Mouse (Mus musculus) stomach, postnatal 0 days (tissue): ENCODE measurements at regions not wholly inside any gene's neighbourhood (a gene's known extent, or its start where the extent isn't known, plus 50 kb on each side); places are given as distances from the start of the nearest gene placed in this dataset.

Experiments used
- ATAC-seq: fragments of 200-750 bp; cut with Nextera tagmentation; 2 replicates; pipeline ENCODE4 v1.8.0; 2017; ENCODE audit not compliant: low FRiP score, low TSS enrichment
- DNase-seq: peaks from one replicate; pipeline ENCODE4 v3.0.0-alpha.2; 2016; ENCODE audit warnings: low spot score
- H3K27ac ChIP-seq: fragments of 300-500 bp; sonication (generic); replicated peaks from 2 replicates; pipeline ENCODE4 v1.5.1; 2014; ENCODE audit warnings: mild to moderate bottlenecking, control low read depth
- H3K27me3 ChIP-seq: fragments of 300-500 bp; sonication (generic); 2 replicates; pipeline ENCODE4 v1.6.1; 2014; ENCODE audit warnings: low read length; ENCODE audit not compliant: control insufficient read depth, insufficient read depth
- H3K36me3 ChIP-seq: fragments of 300-500 bp; sonication (generic); 2 replicates; pipeline ENCODE4 v1.6.1; 2014; ENCODE audit warnings: low read length, mixed read lengths; ENCODE audit not compliant: control insufficient read depth, insufficient read depth
- H3K4me1 ChIP-seq: fragments of 300-500 bp; sonication (generic); replicated peaks from 2 replicates; pipeline ENCODE4 v1.6.1; 2014; ENCODE audit warnings: antibody characterized with exemption; ENCODE audit not compliant: control insufficient read depth, insufficient read depth
- H3K4me2 ChIP-seq: fragments of 300-500 bp; sonication (generic); replicated peaks from 2 replicates; pipeline ENCODE4 v1.6.1; 2014; ENCODE audit warnings: low read depth, mild to moderate bottlenecking, control low read depth, moderate library complexity
- H3K4me3 ChIP-seq: fragments of 300-500 bp; sonication (generic); 2 replicates; pipeline ENCODE4 v1.5.1; 2014; ENCODE audit warnings: low read depth, low read length, control low read depth
- H3K9ac ChIP-seq: fragments of 300-500 bp; sonication (generic); 2 replicates; pipeline ENCODE4 v1.6.1; 2014; ENCODE audit warnings: mild to moderate bottlenecking, low read length, control low read depth, mixed read lengths
- H3K9me3 ChIP-seq: fragments of 300-500 bp; sonication (generic); 2 replicates; pipeline ENCODE4 v1.6.1; 2016; ENCODE audit warnings: low read length; ENCODE audit not compliant: control insufficient read depth
- CTCF ChIP-seq: IDR thresholded peaks from 2 replicates; pipeline ENCODE4 v1.5.1; 2016; ENCODE audit warnings: antibody characterized with exemption, low read depth, mild to moderate bottlenecking, moderate library complexity
- EP300 ChIP-seq: optimal IDR thresholded peaks from 2 replicates; pipeline ENCODE3; 2016; ENCODE audit warnings: antibody characterized with exemption
- WGBS: fragments of 180-500 bp; shearing (Covaris S2); extraction: QIAGEN DNeasy Blood & Tissue Kit; methylation state at CpG from one replicate; pipeline ENCODE4 v1.1.7; 2014; 5-methylcytosine and 5-hydroxymethylcytosine counted together

GRCm38 (mm10) chr15:86737945-86738344 lies 523.7 kb downstream of the Tbc1d22a start:
- Histone ChIP-seq H3K27me3 (no peaks in the 10 kb centered on the region), H3K9me3 (no peaks in the 10 kb centered on the region), H3K27ac (no peak overlapping the region), H3K4me1 (no peaks in the 10 kb centered on the region), H3K9ac (no peak overlapping the region), H3K4me3 (no peak overlapping the region), H3K36me3 (no peaks in the 10 kb centered on the region), H3K4me2 (no peak overlapping the region)
- ATAC-seq (no peak), DNase-seq (no peak)
- TF ChIP-seq EP300 (no peak), CTCF (no peak)

GRCm38 (mm10) chr15:86738356-86738755 lies 524.1 kb downstream of the Tbc1d22a start:
- no peak overlapping the region for H3K4me3 ChIP-seq
- no peaks in the 10 kb centered on the region for H3K4me1 ChIP-seq
- no peaks in the 10 kb centered on the region for H3K36me3 ChIP-seq
- ATAC-seq (no peak), DNase-seq (no peak)
- TF ChIP-seq EP300 (no peak), CTCF (no peak)
- no peak overlapping the region for H3K4me2 ChIP-seq
- no peaks in the 10 kb centered on the region for H3K9me3 ChIP-seq
- no peak overlapping the region for H3K27ac ChIP-seq
- no peak overlapping the region for H3K9ac ChIP-seq
- WGBS: 21% methylated on average over 5 of the region's 5 CpGs
- no peaks in the 10 kb centered on the region for H3K27me3 ChIP-seq

- no peaks in the 10 kb centered on the region for H3K27me3 ChIP-seq
- H3K9me3 ChIP-seq: no peaks in the 10 kb centered on the region
- 68% methylated on average over 5 of the region's 5 CpGs for WGBS
- no peaks in the 10 kb centered on the region for H3K36me3 ChIP-seq
- H3K9ac ChIP-seq: no peak overlapping the region
- H3K4me1 ChIP-seq: no peaks in the 10 kb centered on the region
- DNase-seq (no peak), ATAC-seq (no peak)
- no peak overlapping the region for H3K27ac ChIP-seq
- H3K4me2 ChIP-seq: no peak overlapping the region
- H3K4me3 ChIP-seq: no peak overlapping the region
- TF ChIP-seq EP300: no peak
Observed at GRCm38 (mm10) chr15:86738776-86739175, 524.5 kb downstream of the Tbc1d22a start.

- no peaks in the 10 kb centered on the region for H3K4me1 ChIP-seq
- WGBS: 60% methylated on average over 10 of the region's 10 CpGs
- no peak overlapping the region for H3K9ac ChIP-seq
- ATAC-seq: no peak
- TF ChIP-seq CTCF (no peak), EP300 (no peak)
- no peak overlapping the region for H3K4me2 ChIP-seq
- H3K27me3 ChIP-seq: no peaks in the 10 kb centered on the region
- DNase-seq: no peak
- no peaks in the 10 kb centered on the region for H3K9me3 ChIP-seq
- H3K4me3 ChIP-seq: no peak overlapping the region
- no peak overlapping the region for H3K27ac ChIP-seq
- no peaks in the 10 kb centered on the region for H3K36me3 ChIP-seq
Observed at GRCm38 (mm10) chr15:86751436-86752136, 537.3 kb downstream of the Tbc1d22a start.

GRCm38 (mm10) chr15:86763581-86764375 lies 549.5 kb downstream of the Tbc1d22a start:
- 86% methylated on average over 10 of the region's 10 CpGs for WGBS
- TF ChIP-seq CTCF (no peak), EP300 (no peak)
- Histone ChIP-seq H3K27me3 (no peaks in the 10 kb centered on the region), H3K36me3 (no peaks in the 10 kb centered on the region), H3K9ac (no peak overlapping the region), H3K9me3 (no peaks in the 10 kb centered on the region), H3K27ac (no peak overlapping the region), H3K4me3 (no peak overlapping the region), H3K4me1 (no peaks in the 10 kb centered on the region), H3K4me2 (no peak overlapping the region)
- ATAC-seq: no peak
- DNase-seq: no peak

GRCm38 (mm10) chr15:86767623-86768022 lies 553.4 kb downstream of the Tbc1d22a start:
- Histone ChIP-seq H3K4me1 (no peaks in the 10 kb centered on the region), H3K36me3 (no peaks in the 10 kb centered on the region), H3K4me2 (no peak overlapping the region), H3K4me3 (no peak overlapping the region), H3K27ac (no peak overlapping the region), H3K27me3 (no peaks in the 10 kb centered on the region), H3K9me3 (no peaks in the 10 kb centered on the region), H3K9ac (no peak overlapping the region)
- no peak for DNase-seq
- no peak for TF ChIP-seq CTCF
- 69% methylated on average over 2 of the region's 2 CpGs for WGBS
- no peak for ATAC-seq
